Mouse (Mus musculus) regulatory T cell (primary cell): ENCODE data around the gene Gm49369.
"Not testable (repeated sequence)": the region's sequence is repeated elsewhere in the genome, so short reads cannot be mapped to it uniquely, and the experiment has no call there.

Experiments
- in situ Hi-C: fragments of 300-600 bp; cut with MboI, MseI; formaldehyde crosslinking; loops from one replicate; pipeline ENCODE4 v1.15.1; 2025; ENCODE audit warnings: high pct_unique_total_duplicates

Gene Gm49369

DNA sequence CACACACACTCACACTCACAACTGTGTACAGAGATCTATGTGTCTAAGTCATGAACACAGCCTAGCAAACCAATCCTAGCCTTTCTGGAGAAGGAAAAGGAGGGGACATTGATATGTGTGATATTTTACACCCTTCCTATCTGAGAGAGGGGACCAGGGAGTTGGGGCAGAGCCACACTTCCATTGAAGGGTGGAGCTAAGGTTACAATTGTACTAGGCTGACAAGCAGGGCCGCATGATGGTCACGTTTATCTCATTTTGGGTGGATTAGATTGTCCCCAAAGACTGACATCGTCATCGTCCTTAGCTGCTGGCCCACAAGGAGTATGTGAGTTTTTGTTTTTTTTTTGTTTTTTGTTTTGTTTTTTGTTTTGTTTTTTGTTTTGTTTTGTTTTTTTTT, 51.2 kb downstream of the Gm49369 start:
- in situ Hi-C loops = loop anchor here (5.0 kb wide), 1 partner anchor 346 kb away; no protein-coding TSS in a partner anchor

DNA sequence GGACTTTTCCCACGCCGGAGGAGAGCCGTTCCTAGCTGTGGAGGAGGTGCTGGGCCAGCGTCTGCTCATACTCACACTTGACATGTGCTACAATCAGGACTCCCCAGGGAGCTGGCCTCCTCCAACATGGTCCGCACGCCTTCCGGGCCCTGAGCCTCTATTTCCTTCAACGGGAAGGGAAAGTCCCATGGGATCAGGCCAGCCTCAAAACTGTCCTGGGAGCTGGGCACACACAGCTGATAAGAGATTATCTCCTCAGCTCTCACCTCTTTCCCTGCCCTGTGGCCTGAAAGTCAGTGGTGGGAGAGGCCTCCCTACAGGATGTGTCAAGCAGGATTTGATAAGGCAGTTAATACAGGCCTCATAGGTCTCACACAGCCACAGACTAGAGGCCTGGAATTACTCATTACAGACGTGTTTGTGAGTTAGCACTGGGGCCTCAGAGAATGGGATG, 52.2 kb downstream of the Gm49369 start:
- in situ Hi-C loops = loop anchor here (5.0 kb wide), 1 partner anchor 347 kb away; no protein-coding TSS in a partner anchor

- in situ Hi-C loops = no loop called here
These were observed 54.0 kb downstream of the Gm49369 start for GRCm38 (mm10) chr7:142328507-142328906.

- in situ Hi-C loops = no loop called here
These were observed 55.6 kb downstream of the Gm49369 start for GRCm38 (mm10) chr7:142326714-142327445.

DNA sequence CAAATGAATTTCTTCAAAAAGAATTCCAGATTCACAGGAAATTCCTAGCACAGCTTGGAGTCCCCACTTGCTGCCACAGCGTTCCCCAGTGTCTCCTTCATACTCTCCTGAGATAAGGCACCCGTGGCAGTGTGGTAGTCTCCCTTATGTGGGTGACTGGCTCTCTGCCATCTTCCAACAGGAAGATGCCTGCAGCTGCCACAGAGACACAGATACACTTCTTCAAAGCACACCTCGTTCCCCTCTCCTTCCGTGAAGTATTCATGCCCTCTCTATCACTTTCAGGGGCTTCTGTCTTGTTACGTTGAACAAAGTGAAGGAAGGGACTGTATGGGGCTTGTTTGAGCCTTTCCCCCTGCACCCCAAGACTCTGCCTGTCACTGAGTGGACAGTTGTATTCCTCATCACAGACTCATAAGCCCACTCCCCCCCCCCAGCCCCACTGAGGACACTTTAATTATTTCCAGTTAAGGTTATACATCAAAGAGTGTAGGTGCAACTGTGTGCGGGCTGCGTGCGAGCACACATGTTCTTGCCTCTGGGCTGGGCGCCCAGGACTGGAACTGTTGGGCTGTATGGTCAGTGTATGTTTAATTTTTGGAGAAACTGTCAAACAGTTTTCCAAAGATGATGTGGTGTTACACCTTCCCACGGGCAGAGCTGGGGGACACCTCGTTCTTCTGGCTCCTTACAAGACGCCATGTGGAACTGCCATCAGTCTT, 58.9 kb downstream of the Gm49369 start:
- in situ Hi-C loops = no loop called here

DNA sequence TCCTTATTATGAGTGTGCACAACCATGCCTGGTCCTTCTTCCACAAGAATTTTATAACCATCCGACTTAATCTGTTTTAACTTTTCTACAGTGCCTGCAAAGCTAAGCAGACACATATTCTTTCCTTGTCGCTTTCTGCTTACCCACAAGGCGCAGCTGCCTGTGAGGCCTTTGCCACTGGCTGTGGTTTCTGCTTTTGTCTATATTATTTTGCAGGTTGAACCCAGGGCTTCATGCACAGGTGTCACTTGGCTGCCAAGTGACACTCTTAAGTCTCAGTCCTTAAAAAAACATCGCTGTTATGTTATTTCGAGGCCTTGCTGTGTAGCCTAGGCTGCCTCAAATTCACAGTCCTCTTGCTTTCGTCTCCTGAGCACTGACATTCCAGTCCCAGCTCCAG, 59.8 kb downstream of the Gm49369 start:
- in situ Hi-C loops = no loop called here

GRCm38 (mm10) chr7:142321637-142322306, 60.7 kb downstream of the Gm49369 start:
- in situ Hi-C loops = not testable (repeated sequence)
